Mouse (Mus musculus) bone marrow, adult 2 months (tissue): ENCODE measurements around the gene Aph1a.
"Not testable (repeated sequence)": the region's sequence is repeated elsewhere in the genome, so short reads cannot be mapped to it uniquely, and the experiment has no call there.

Experiments used
- CTCF ChIP-seq: fragments of 200-500 bp; IDR thresholded peaks from 2 replicates; pipeline ENCODE4 v1.5.1; 2011; ENCODE audit warnings: low read length, control low read depth; ENCODE audit not compliant: control insufficient read depth, insufficient read depth
- POLR2A ChIP-seq: fragments of 200-500 bp; IDR thresholded peaks from 2 replicates; pipeline ENCODE4 v1.6.1; 2011; ENCODE audit warnings: low read depth, mild to moderate bottlenecking, control low read depth, low read length, borderline replicate concordance; ENCODE audit not compliant: control insufficient read depth

- TF ChIP-seq CTCF, POLR2A: not testable (repeated sequence)
Observed at GRCm38 (mm10) chr3:95858278-95858677, 35.5 kb upstream of the Aph1a start.
